Comparison of ENCODE assay signal across 8 mouse cellular contexts in the genomic region with DNA sequence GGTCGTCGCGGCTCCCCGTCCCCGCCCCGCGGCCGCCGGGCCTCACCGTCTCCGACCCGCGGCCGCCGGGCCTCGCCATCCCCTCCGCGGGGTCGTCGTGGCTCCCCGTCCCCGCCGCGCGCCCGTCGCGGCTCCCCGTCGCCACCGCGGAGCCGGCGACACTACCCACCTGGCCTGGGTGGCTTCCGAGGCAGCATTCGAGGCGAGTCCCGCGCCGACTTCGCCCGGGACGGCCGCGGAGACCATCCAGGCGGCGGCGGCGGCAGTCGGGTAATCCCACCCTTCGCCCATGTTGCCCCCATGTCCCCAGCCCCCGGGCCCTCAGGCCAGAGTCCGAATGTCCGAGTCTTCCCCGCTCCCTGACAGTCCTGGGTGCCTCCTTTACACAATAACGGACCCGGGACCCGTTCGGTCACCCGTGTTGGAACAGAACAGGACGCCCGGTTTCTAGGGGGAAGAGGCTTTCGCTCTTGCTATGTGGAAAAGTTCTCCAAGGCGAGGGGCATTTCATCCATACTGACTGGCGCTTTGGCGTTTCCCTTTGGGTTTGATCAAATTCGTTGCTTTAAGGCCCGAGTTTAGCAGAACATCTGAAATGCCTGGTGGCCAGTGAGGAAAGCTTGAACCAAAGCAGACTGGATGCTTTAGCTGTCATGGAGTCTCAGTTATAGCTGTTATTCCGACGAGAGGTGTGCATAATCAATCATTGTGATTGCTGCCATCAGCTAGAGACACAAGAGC. TPM values are rescaled to one million over a fixed set of nuclear protein-coding genes. Genes with fewer than 3 reads are reported as not detected.
A peak's percentile ranks its signal among the peaks of the same experiment; 100 is the strongest.
DNase-seq lines count a peak whose midpoint lies in the region; ATAC-seq and TF ChIP-seq lines count a peak whose summit lies in the region.

No protein-coding gene starts in this region.

- peak overlapping the region; percentile 86 for H3K27ac ChIP-seq in liver, postnatal 0 days (ENCODE audit: low read depth)

- 0 out of 2 replicates have a peak, but pooled peaks cover 2% of the 10 kb centered on the region for H3K36me3 ChIP-seq in liver, postnatal 0 days (replicated peaks; ENCODE audit: insufficient read depth, low read length)

- H3K27me3 ChIP-seq in liver, postnatal 0 days (ENCODE audit: insufficient read depth, low read length), result peaks cover 4% of the 10 kb centered on the region; the same call in 1 of the 2 replicates

- TF ChIP-seq EP300 in liver, postnatal 0 days (IDR thresholded peaks at IDR 0.05; ENCODE audit: low read depth), result no peak

- no peak for TF ChIP-seq CTCF in liver, postnatal 0 days (IDR thresholded peaks at IDR 0.05; ENCODE audit: low read depth)

- peak; percentile 15; the same call in 1 of the 2 replicates for ATAC-seq in liver, postnatal 0 days

- DNase-seq in layer of hippocampus, postnatal 14 days (ENCODE audit: low spot score in 2 of 2), result peak; percentile 17 to 34
- DNase-seq in layer of hippocampus, adult 11-12 months (ENCODE audit: low spot score), result no peak
- DNase-seq in cerebellum, adult 18-20 months, result peak; percentile 22 to 55
- DNase-seq in gastrocnemius, postnatal 25 days, result peak; percentile 14
- DNase-seq in kidney, adult 18-20 months, result peak; percentile 54
- peak; percentile 45 for DNase-seq in liver, postnatal 0 days
- DNase-seq in ovary, postnatal 14 days (ENCODE audit: low spot score), result peak; percentile 9
- DNase-seq in thymus, postnatal 36 days, result peak; percentile 30 to 48

- under 1% methylated on average over 62 of the region's 70 CpGs for WGBS in liver, postnatal 0 days (ENCODE audit: insufficient replicate concordance)

- H3K4me3 ChIP-seq in liver, postnatal 0 days (ENCODE audit: low read depth, low read length), result peak overlapping the region; percentile 75

- H3K4me2 ChIP-seq in liver, postnatal 0 days (ENCODE audit: low read depth, low read length), result peak overlapping the region; percentile 97

- H3K9ac ChIP-seq in liver, postnatal 0 days (replicated peaks), result peak overlapping the region; percentile 83

- no peaks in the 10 kb centered on the region for H3K9me3 ChIP-seq in liver, postnatal 0 days (ENCODE audit: low read length)

- H3K4me1 ChIP-seq in liver, postnatal 0 days (ENCODE audit: insufficient read depth), result peaks cover 16% of the 10 kb centered on the region

RNA-seq across cellular contexts. Expression of a gene that starts 0.7 kb away (rescaled TPM):
- total RNA-seq in layer of hippocampus, postnatal 14 days (2021), result 10 to 100 TPM; 64.7 to 67.3 TPM
- 10 to 100 TPM; 11.4 to 12.6 TPM for total RNA-seq in gastrocnemius, postnatal 25 days (2021)
- polyA plus RNA-seq in liver, postnatal 0 days (2015; fragmentation: Nextera tagmentation; extraction: Ambion mirVana), result 1.6 and 2.2 TPM in 2 replicates

RNA-seq across cellular contexts. Expression of a gene that starts 44.5 kb away (rescaled TPM):
- 1 to 10 TPM; 2.8 to 4.1 TPM for total RNA-seq in layer of hippocampus, postnatal 14 days (2021)
- total RNA-seq in gastrocnemius, postnatal 25 days (2021), result under 1 TPM in 1 of 2 experiments, not detected in 1; 0.78 TPM
- polyA plus RNA-seq in liver, postnatal 0 days (2015; fragmentation: Nextera tagmentation; extraction: Ambion mirVana), result not detected in 2 replicates

RNA-seq across cellular contexts. Expression of a gene that starts 54.0 kb away (rescaled TPM):
- under 1 TPM; 0.19 to 0.39 TPM for total RNA-seq in layer of hippocampus, postnatal 14 days (2021)
- not detected for total RNA-seq in gastrocnemius, postnatal 25 days (2021)
- polyA plus RNA-seq in liver, postnatal 0 days (2015; fragmentation: Nextera tagmentation; extraction: Ambion mirVana), result 0.18 and 0.34 TPM in 2 replicates

RNA-seq across cellular contexts. Expression of a gene that starts 56.1 kb away (rescaled TPM):
- 10 to 100 TPM; 10.2 to 10.3 TPM for total RNA-seq in layer of hippocampus, postnatal 14 days (2021)
- total RNA-seq in gastrocnemius, postnatal 25 days (2021), result 1 to 10 TPM; 2.7 to 2.8 TPM
- 1.5 TPM in 2 replicates for polyA plus RNA-seq in liver, postnatal 0 days (2015; fragmentation: Nextera tagmentation; extraction: Ambion mirVana)

Comparison
In these comparisons a context has a peak if more than half of its experiments do, and no peak if none do; other contexts are left out.
1. RNA of a gene that starts 0.7 kb away (total RNA-seq): 64.7 to 67.3 TPM in layer of hippocampus, postnatal 14 days; 11.4 to 12.6 TPM in gastrocnemius, postnatal 25 days; every median in the first group is over 4 times any median in the second.